8 mouse cellular contexts compared by ENCODE assay signal in the genomic region with DNA sequence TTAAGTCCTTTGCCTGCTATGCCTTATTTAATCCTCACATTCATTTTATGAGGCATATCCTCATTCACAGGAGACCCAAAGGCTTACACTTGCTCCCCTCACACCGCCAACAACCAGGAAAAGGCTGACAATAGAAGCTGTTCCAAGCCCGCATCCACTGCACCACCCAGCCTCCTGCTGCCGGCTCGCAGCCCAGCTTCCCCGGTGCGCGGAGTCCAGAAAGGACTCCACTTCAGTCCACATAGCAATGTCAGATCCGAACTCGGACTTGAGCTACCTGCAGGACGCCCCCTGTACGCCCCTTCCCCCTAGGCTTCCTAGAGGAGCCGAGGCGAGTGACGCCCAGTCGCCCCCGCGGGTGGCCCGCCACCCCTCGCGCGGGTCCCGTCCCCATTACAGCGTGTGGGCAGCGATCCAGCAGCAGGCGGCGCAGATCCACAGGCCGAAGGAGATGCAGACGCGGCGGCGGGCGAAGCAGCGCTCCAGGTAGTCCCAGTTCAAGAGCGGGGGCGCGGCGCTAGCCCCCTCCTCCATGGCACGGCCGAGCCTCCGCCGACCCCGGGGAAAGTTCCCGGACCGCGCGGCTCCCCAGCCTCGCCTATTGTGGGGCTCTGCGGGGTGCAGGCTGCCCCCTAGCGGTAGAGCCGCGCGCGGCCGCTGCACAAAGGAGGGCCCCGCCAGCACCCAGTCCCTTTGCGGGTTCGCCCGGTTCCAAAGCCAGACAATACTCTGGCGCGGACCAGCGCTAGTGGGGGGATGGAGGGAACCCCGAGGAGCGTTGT. TPM values are rescaled to one million over a fixed set of nuclear protein-coding genes. Genes with fewer than 3 reads are reported as not detected.
A peak's percentile ranks its signal among the peaks of the same experiment; 100 is the strongest.
DNase-seq lines count a peak whose midpoint lies in the region; ATAC-seq and TF ChIP-seq lines count a peak whose summit lies in the region.

No protein-coding gene starts in this region.

- ATAC-seq in forebrain, embryonic 14.5 days: peak; percentile 94
- peak; percentile 77 for ATAC-seq in liver, embryonic 16.5 days (ENCODE audit: low read depth)
- peak; percentile 92 for ATAC-seq in neural tube, embryonic 12.5 days (ENCODE audit: low FRiP score, low read depth)
- ATAC-seq in stomach, postnatal 0 days (ENCODE audit: low FRiP score, low TSS enrichment): peak; percentile 89

- peak overlapping the region; percentile 76 for H3K27ac ChIP-seq in forebrain, embryonic 14.5 days (ENCODE audit: low read depth, low read length)
- H3K27ac ChIP-seq in liver, embryonic 16.5 days (ENCODE audit: low read length): no peak overlapping the region
- no peak overlapping the region for H3K27ac ChIP-seq in neural tube, embryonic 12.5 days
- peak overlapping the region; percentile 45; the same call in 1 of the 2 replicates for H3K27ac ChIP-seq in stomach, postnatal 0 days (replicated peaks)

- intact Hi-C loops in heart, postnatal 14 days (cut with DNase I): no loop called here

- no peak for TF ChIP-seq EP300 in stomach, postnatal 0 days (optimal IDR thresholded peaks at IDR 0.05)

- H3K4me3 ChIP-seq in forebrain, embryonic 14.5 days (ENCODE audit: low read depth, low read length): peak overlapping the region; percentile 74
- peak overlapping the region; percentile 68 for H3K4me3 ChIP-seq in liver, embryonic 16.5 days (ENCODE audit: low read depth, low read length)
- peak overlapping the region; percentile 77 for H3K4me3 ChIP-seq in neural tube, embryonic 12.5 days
- H3K4me3 ChIP-seq in stomach, postnatal 0 days (ENCODE audit: low read depth, low read length): peak overlapping the region; percentile 78

- 1% methylated on average over 60 of the region's 63 CpGs for WGBS in forebrain, embryonic 14.5 days
- under 1% methylated on average over 63 of the region's 63 CpGs for WGBS in liver, embryonic 16.5 days (ENCODE audit: insufficient replicate concordance)
- under 1% methylated on average over 63 of the region's 63 CpGs for WGBS in neural tube, embryonic 12.5 days
- under 1% methylated on average over 61 of the region's 63 CpGs for WGBS in stomach, postnatal 0 days

- TF ChIP-seq CTCF in stomach, postnatal 0 days (IDR thresholded peaks at IDR 0.05; ENCODE audit: low read depth): peak; percentile 94

- peak overlapping the region; percentile 90 for H3K9ac ChIP-seq in forebrain, embryonic 14.5 days (ENCODE audit: low read length)
- peak overlapping the region; percentile 66 for H3K9ac ChIP-seq in liver, embryonic 16.5 days (ENCODE audit: low read depth, low read length)
- peak overlapping the region; percentile 87 for H3K9ac ChIP-seq in neural tube, embryonic 12.5 days
- peak overlapping the region; percentile 87 for H3K9ac ChIP-seq in stomach, postnatal 0 days (ENCODE audit: low read length)

- peak overlapping the region; percentile 53 for H3K4me2 ChIP-seq in forebrain, embryonic 14.5 days (ENCODE audit: low read length)
- H3K4me2 ChIP-seq in liver, embryonic 16.5 days (ENCODE audit: low read depth, low read length): peak overlapping the region; percentile 94
- H3K4me2 ChIP-seq in neural tube, embryonic 12.5 days (replicated peaks): peak overlapping the region; percentile 72
- peak overlapping the region; percentile 93 for H3K4me2 ChIP-seq in stomach, postnatal 0 days (replicated peaks; ENCODE audit: low read depth)

- no peaks in the 10 kb centered on the region for H3K27me3 ChIP-seq in forebrain, embryonic 14.5 days (replicated peaks; ENCODE audit: control insufficient read depth, insufficient read depth, low read length)
- H3K27me3 ChIP-seq in liver, embryonic 16.5 days (ENCODE audit: control insufficient read depth, insufficient read depth, low read depth, low read length): peaks cover 20% of the 10 kb centered on the region
- H3K27me3 ChIP-seq in neural tube, embryonic 12.5 days (replicated peaks): no peaks in the 10 kb centered on the region
- H3K27me3 ChIP-seq in stomach, postnatal 0 days (ENCODE audit: control insufficient read depth, insufficient read depth, low read length): no peaks in the 10 kb centered on the region

- peaks cover 5% of the 10 kb centered on the region; the same call in 1 of the 2 replicates for H3K4me1 ChIP-seq in forebrain, embryonic 14.5 days (ENCODE audit: control insufficient read depth, insufficient read depth, low read length)
- peaks cover 4% of the 10 kb centered on the region for H3K4me1 ChIP-seq in liver, embryonic 16.5 days (ENCODE audit: control insufficient read depth, low read depth, low read length)
- H3K4me1 ChIP-seq in neural tube, embryonic 12.5 days: peaks cover 20% of the 10 kb centered on the region; the same call in 1 of the 2 replicates
- H3K4me1 ChIP-seq in stomach, postnatal 0 days (replicated peaks; ENCODE audit: control insufficient read depth, insufficient read depth): 0 out of 2 replicates have a peak, but pooled peaks cover 3% of the 10 kb centered on the region

- DNase-seq in ES-CJ7 (ENCODE audit: low read depth, low spot score): peak; percentile 49
- peak; percentile 67 for DNase-seq in cerebellum, adult 11 months
- peak; percentile 79 for DNase-seq in forebrain, embryonic 14.5 days (ENCODE audit: low spot score)
- DNase-seq in heart, postnatal 14 days: peak; percentile 89 to 91
- peak; percentile 87 to 90 for DNase-seq in kidney, postnatal 4 days
- peak; percentile 83 for DNase-seq in stomach, postnatal 0 days (ENCODE audit: low spot score)

- H3K9me3 ChIP-seq in forebrain, embryonic 14.5 days (replicated peaks; ENCODE audit: control insufficient read depth, low read length): peaks cover 5% of the 10 kb centered on the region
- H3K9me3 ChIP-seq in liver, embryonic 16.5 days (replicated peaks; ENCODE audit: control insufficient read depth, low read length): no peaks in the 10 kb centered on the region
- H3K9me3 ChIP-seq in neural tube, embryonic 12.5 days: peaks cover 8% of the 10 kb centered on the region
- H3K9me3 ChIP-seq in stomach, postnatal 0 days (ENCODE audit: control insufficient read depth, low read length): peaks cover 4% of the 10 kb centered on the region; the same call in 1 of the 2 replicates

- peaks cover 19% of the 10 kb centered on the region for H3K36me3 ChIP-seq in forebrain, embryonic 14.5 days (ENCODE audit: control insufficient read depth, insufficient read depth, low read length)
- no peaks in the 10 kb centered on the region for H3K36me3 ChIP-seq in liver, embryonic 16.5 days (ENCODE audit: control insufficient read depth, insufficient read depth)
- H3K36me3 ChIP-seq in neural tube, embryonic 12.5 days: peaks cover 18% of the 10 kb centered on the region
- H3K36me3 ChIP-seq in stomach, postnatal 0 days (ENCODE audit: control insufficient read depth, insufficient read depth, low read length): no peaks in the 10 kb centered on the region

RNA-seq across cellular contexts. Expression of a gene that starts 0.5 kb away (rescaled TPM):
- 57.5 and 62.4 TPM in 2 replicates for polyA plus RNA-seq in forebrain, embryonic 14.5 days (2014; fragmentation: Nextera tagmentation; extraction: Ambion mirVana)
- total RNA-seq in heart, postnatal 14 days (2021): 10 to 100 TPM; 12.9 to 13.9 TPM
- polyA plus RNA-seq in liver, embryonic 16.5 days (2015; fragmentation: Nextera tagmentation; extraction: Ambion mirVana): 0.68 and 0.71 TPM in 2 replicates
- 60.8 and 61.7 TPM in 2 replicates for polyA plus RNA-seq in neural tube, embryonic 12.5 days (2016; fragmentation: Nextera tagmentation; extraction: Ambion mirVana)
- polyA plus RNA-seq in stomach, postnatal 0 days (2015; fragmentation: Nextera tagmentation; extraction: Ambion mirVana): 3.5 and 4.3 TPM in 2 replicates

RNA-seq across cellular contexts. Expression of a gene that starts 37.2 kb away (rescaled TPM):
- 59.1 and 62.3 TPM in 2 replicates for polyA plus RNA-seq in forebrain, embryonic 14.5 days (2014; fragmentation: Nextera tagmentation; extraction: Ambion mirVana)
- 10 to 100 TPM; 18.0 to 18.6 TPM for total RNA-seq in heart, postnatal 14 days (2021)
- polyA plus RNA-seq in liver, embryonic 16.5 days (2015; fragmentation: Nextera tagmentation; extraction: Ambion mirVana): 17.5 and 19.7 TPM in 2 replicates
- polyA plus RNA-seq in neural tube, embryonic 12.5 days (2016; fragmentation: Nextera tagmentation; extraction: Ambion mirVana): 72.8 and 73.6 TPM in 2 replicates
- 33.4 and 33.5 TPM in 2 replicates for polyA plus RNA-seq in stomach, postnatal 0 days (2015; fragmentation: Nextera tagmentation; extraction: Ambion mirVana)

RNA-seq across cellular contexts. Expression of a gene that starts 49.4 kb away (rescaled TPM):
- 6.1 and 6.7 TPM in 2 replicates for polyA plus RNA-seq in forebrain, embryonic 14.5 days (2014; fragmentation: Nextera tagmentation; extraction: Ambion mirVana)
- total RNA-seq in heart, postnatal 14 days (2021): 10 to 100 TPM; 31.8 to 34.0 TPM
- 6.0 and 7.1 TPM in 2 replicates for polyA plus RNA-seq in liver, embryonic 16.5 days (2015; fragmentation: Nextera tagmentation; extraction: Ambion mirVana)
- polyA plus RNA-seq in neural tube, embryonic 12.5 days (2016; fragmentation: Nextera tagmentation; extraction: Ambion mirVana): 20.2 and 23.2 TPM in 2 replicates
- 13.4 and 14.2 TPM in 2 replicates for polyA plus RNA-seq in stomach, postnatal 0 days (2015; fragmentation: Nextera tagmentation; extraction: Ambion mirVana)

Comparison
In these comparisons a context has a peak if more than half of its experiments do, and no peak if none do; other contexts are left out.
1. H3K27ac ChIP-seq: peak in forebrain, embryonic 14.5 days (single experiment) and stomach, postnatal 0 days (single experiment); none in liver, embryonic 16.5 days (single experiment) and neural tube, embryonic 12.5 days (single experiment).
2. RNA of a gene that starts 0.5 kb away (polyA plus RNA-seq): 60.8 to 61.7 TPM in neural tube, embryonic 12.5 days and 57.5 to 62.4 TPM in forebrain, embryonic 14.5 days; 3.5 to 4.3 TPM in stomach, postnatal 0 days and 0.68 to 0.71 TPM in liver, embryonic 16.5 days; every median in the first group is over 10 times any median in the second.
3. Peak in every context shown above with its lines, with median percentiles within 50 percentile points of each other: DNase-seq, ATAC-seq, H3K4me2 ChIP-seq, H3K4me3 ChIP-seq and H3K9ac ChIP-seq.